Mouse (Mus musculus): Measurements from ENCODE around the gene Fndc9. TPM values are rescaled to one million over a fixed set of nuclear protein-coding genes. Genes with fewer than 3 reads are reported as not detected.
A peak's percentile ranks its signal among the peaks of the same experiment; 100 is the strongest.

The Fndc9 gene
- polyA plus RNA-seq, 1 experiment from 2014 or later = not detected

- H3K4me1 ChIP-seq (ENCODE audit: control insufficient read depth, insufficient read depth, low read length) = peaks cover 3% of the 10 kb centered on the region; the same call in 1 of the 2 replicates
- no peak overlapping the region for H3K4me2 ChIP-seq
- H3K36me3 ChIP-seq (ENCODE audit: control insufficient read depth, insufficient read depth, low read length) = no peaks in the 10 kb centered on the region
- no peaks in the 10 kb centered on the region for H3K27me3 ChIP-seq (ENCODE audit: control insufficient read depth, insufficient read depth, low read length)
- no peak overlapping the region for H3K4me3 ChIP-seq (ENCODE audit: low read depth, low read length)
- WGBS (ENCODE audit: insufficient replicate concordance) = 68% methylated on average over 2 of the region's 2 CpGs
- no peak for ATAC-seq (replicated peaks; ENCODE audit: insufficient number of reproducible peaks, low FRiP score, low TSS enrichment)
- H3K9ac ChIP-seq (ENCODE audit: low read depth, low read length) = no peak overlapping the region
- no peaks in the 10 kb centered on the region for H3K9me3 ChIP-seq (replicated peaks; ENCODE audit: control insufficient read depth, low read length)
- H3K27ac ChIP-seq (ENCODE audit: low read depth, low read length) = no peak overlapping the region
These were observed 15.1 kb upstream of the Fndc9 start for GRCm38 (mm10) chr11:46220211-46220610.

DNA sequence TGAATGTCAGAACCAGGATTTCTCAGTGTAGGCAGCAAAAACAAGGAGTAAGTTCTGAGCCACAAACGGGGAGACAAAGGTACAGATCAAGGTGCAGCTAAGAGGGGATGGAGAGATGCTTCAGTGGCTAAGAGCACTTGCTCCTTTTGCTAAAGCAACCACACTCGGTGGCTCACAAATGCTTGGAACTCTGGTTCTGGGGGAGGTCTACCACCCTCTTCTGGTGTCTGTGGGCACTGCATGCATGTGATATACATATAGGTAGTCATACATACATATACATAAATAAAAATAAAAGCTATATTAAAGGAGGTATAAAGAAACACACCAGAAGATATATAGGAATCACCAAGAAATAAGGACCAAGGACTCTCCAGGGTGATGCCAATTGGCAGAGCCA is 11.8 kb upstream of the Fndc9 start:
- H3K4me1 ChIP-seq (ENCODE audit: control insufficient read depth, insufficient read depth, low read length) = 0 out of 2 replicates have a peak, but pooled peaks cover 2% of the 10 kb centered on the region
- H3K9me3 ChIP-seq (replicated peaks; ENCODE audit: control insufficient read depth, low read length) = no peaks in the 10 kb centered on the region
- no peak overlapping the region for H3K4me2 ChIP-seq
- ATAC-seq (replicated peaks; ENCODE audit: insufficient number of reproducible peaks, low FRiP score, low TSS enrichment) = no peak
- no peak overlapping the region for H3K27ac ChIP-seq (ENCODE audit: low read depth, low read length)
- no peaks in the 10 kb centered on the region for H3K36me3 ChIP-seq (ENCODE audit: control insufficient read depth, insufficient read depth, low read length)
- no peaks in the 10 kb centered on the region for H3K27me3 ChIP-seq (ENCODE audit: control insufficient read depth, insufficient read depth, low read length)
- WGBS (ENCODE audit: insufficient replicate concordance) = 63% methylated on average over 2 of the region's 2 CpGs
- H3K4me3 ChIP-seq (ENCODE audit: low read depth, low read length) = no peak overlapping the region
- H3K9ac ChIP-seq (ENCODE audit: low read depth, low read length) = no peak overlapping the region

GRCm38 (mm10) chr11:46225345-46225744 is 10.0 kb upstream of the Fndc9 start:
- H3K27me3 ChIP-seq (ENCODE audit: control insufficient read depth, insufficient read depth, low read length) = no peaks in the 10 kb centered on the region
- no peak overlapping the region for H3K9ac ChIP-seq (ENCODE audit: low read depth, low read length)
- no peak overlapping the region for H3K4me2 ChIP-seq
- H3K4me3 ChIP-seq (ENCODE audit: low read depth, low read length) = no peak overlapping the region
- 77% methylated on average over 5 of the region's 5 CpGs for WGBS (ENCODE audit: insufficient replicate concordance)
- H3K4me1 ChIP-seq (ENCODE audit: control insufficient read depth, insufficient read depth, low read length) = 0 out of 2 replicates have a peak, but pooled peaks cover 2% of the 10 kb centered on the region
- no peaks in the 10 kb centered on the region for H3K36me3 ChIP-seq (ENCODE audit: control insufficient read depth, insufficient read depth, low read length)
- H3K27ac ChIP-seq (ENCODE audit: low read depth, low read length) = no peak overlapping the region
- no peak for ATAC-seq (replicated peaks; ENCODE audit: insufficient number of reproducible peaks, low FRiP score, low TSS enrichment)
- no peaks in the 10 kb centered on the region for H3K9me3 ChIP-seq (replicated peaks; ENCODE audit: control insufficient read depth, low read length)

GRCm38 (mm10) chr11:46230184-46230583 is 5.1 kb upstream of the Fndc9 start:
- Histone ChIP-seq H3K36me3 (ENCODE audit: control insufficient read depth, insufficient read depth, low read length) (no peaks in the 10 kb centered on the region), H3K27ac (ENCODE audit: low read depth, low read length) (no peak overlapping the region), H3K9me3 (replicated peaks; ENCODE audit: control insufficient read depth, low read length) (no peaks in the 10 kb centered on the region), H3K9ac (ENCODE audit: low read depth, low read length) (no peak overlapping the region), H3K4me1 (ENCODE audit: control insufficient read depth, insufficient read depth, low read length) (0 out of 2 replicates have a peak, but pooled peaks cover 2% of the 10 kb centered on the region), H3K4me3 (ENCODE audit: low read depth, low read length) (no peak overlapping the region), H3K27me3 (ENCODE audit: control insufficient read depth, insufficient read depth, low read length) (no peaks in the 10 kb centered on the region), H3K4me2 (no peak overlapping the region)
- ATAC-seq (replicated peaks; ENCODE audit: insufficient number of reproducible peaks, low FRiP score, low TSS enrichment) = no peak
- WGBS (ENCODE audit: insufficient replicate concordance) = 73% methylated on average over 6 of the region's 6 CpGs

- 0 out of 2 replicates have a peak, but pooled peaks cover 2% of the 10 kb centered on the region for H3K4me1 ChIP-seq (ENCODE audit: control insufficient read depth, insufficient read depth, low read length)
- no peak overlapping the region for H3K27ac ChIP-seq (ENCODE audit: low read depth, low read length)
- H3K9ac ChIP-seq (ENCODE audit: low read depth, low read length) = no peak overlapping the region
- no peak overlapping the region for H3K4me3 ChIP-seq (ENCODE audit: low read depth, low read length)
- H3K9me3 ChIP-seq (replicated peaks; ENCODE audit: control insufficient read depth, low read length) = no peaks in the 10 kb centered on the region
- no peaks in the 10 kb centered on the region for H3K36me3 ChIP-seq (ENCODE audit: control insufficient read depth, insufficient read depth, low read length)
- no peaks in the 10 kb centered on the region for H3K27me3 ChIP-seq (ENCODE audit: control insufficient read depth, insufficient read depth, low read length)
- no peak overlapping the region for H3K4me2 ChIP-seq
- no peak for ATAC-seq (replicated peaks; ENCODE audit: insufficient number of reproducible peaks, low FRiP score, low TSS enrichment)
- WGBS (ENCODE audit: insufficient replicate concordance) = 88% methylated on average over 4 of the region's 4 CpGs
These were observed 2.5 kb upstream of the Fndc9 start for GRCm38 (mm10) chr11:46232803-46233202.

GRCm38 (mm10) chr11:46233966-46234365 is 1.4 kb upstream of the Fndc9 start:
- ATAC-seq (replicated peaks; ENCODE audit: insufficient number of reproducible peaks, low FRiP score, low TSS enrichment) = no peak
- Histone ChIP-seq H3K36me3 (ENCODE audit: control insufficient read depth, insufficient read depth, low read length) (no peaks in the 10 kb centered on the region), H3K9ac (ENCODE audit: low read depth, low read length) (no peak overlapping the region), H3K4me3 (ENCODE audit: low read depth, low read length) (no peak overlapping the region), H3K4me1 (ENCODE audit: control insufficient read depth, insufficient read depth, low read length) (0 out of 2 replicates have a peak, but pooled peaks cover 2% of the 10 kb centered on the region), H3K27ac (ENCODE audit: low read depth, low read length) (no peak overlapping the region), H3K27me3 (ENCODE audit: control insufficient read depth, insufficient read depth, low read length) (no peaks in the 10 kb centered on the region), H3K9me3 (replicated peaks; ENCODE audit: control insufficient read depth, low read length) (no peaks in the 10 kb centered on the region), H3K4me2 (no peak overlapping the region)
- WGBS (ENCODE audit: insufficient replicate concordance) = 77% methylated on average over 4 of the region's 4 CpGs

GRCm38 (mm10) chr11:46236976-46237375 is 1.6 kb downstream of the Fndc9 start:
- 40% methylated on average over 4 of the region's 4 CpGs for WGBS (ENCODE audit: insufficient replicate concordance)

DNA sequence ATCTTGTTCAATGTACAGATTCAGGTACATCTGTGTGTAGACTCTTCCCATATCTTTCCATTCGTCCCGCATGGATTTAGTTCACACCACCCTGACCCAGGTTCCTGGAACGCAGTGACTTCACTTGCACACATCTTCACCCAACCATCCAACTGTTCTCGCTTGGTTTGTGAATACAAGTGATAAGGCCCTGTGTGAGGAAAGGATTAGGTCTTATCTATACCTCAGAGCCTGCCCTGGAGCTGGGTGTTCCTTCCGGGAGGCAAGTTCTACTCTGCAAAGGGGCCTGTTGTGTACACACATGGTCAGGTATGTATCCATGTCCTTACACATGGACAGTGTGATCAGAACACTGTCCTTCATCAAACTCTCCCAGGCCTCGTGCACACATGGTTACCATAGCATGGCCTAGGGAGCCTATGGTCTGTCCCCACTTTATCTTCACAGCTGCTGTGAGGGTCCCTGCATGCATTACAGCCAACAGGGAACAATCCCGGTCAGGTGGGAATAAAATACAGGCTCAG is 5.9 kb downstream of the Fndc9 start:
- Histone ChIP-seq H3K9ac (ENCODE audit: low read depth, low read length) (no peak overlapping the region), H3K36me3 (ENCODE audit: control insufficient read depth, insufficient read depth, low read length) (no peaks in the 10 kb centered on the region), H3K4me1 (ENCODE audit: control insufficient read depth, insufficient read depth, low read length) (0 out of 2 replicates have a peak, but pooled peaks cover 3% of the 10 kb centered on the region), H3K27me3 (ENCODE audit: control insufficient read depth, insufficient read depth, low read length) (no peaks in the 10 kb centered on the region), H3K9me3 (replicated peaks; ENCODE audit: control insufficient read depth, low read length) (no peaks in the 10 kb centered on the region), H3K27ac (ENCODE audit: low read depth, low read length) (no peak overlapping the region), H3K4me3 (ENCODE audit: low read depth, low read length) (no peak overlapping the region), H3K4me2 (no peak overlapping the region)
- ATAC-seq (replicated peaks; ENCODE audit: insufficient number of reproducible peaks, low FRiP score, low TSS enrichment) = peak; percentile 39; the same call in 1 of the 2 replicates
- 61% methylated on average over 7 of the region's 7 CpGs for WGBS (ENCODE audit: insufficient replicate concordance)

More at GRCm38 (mm10) chr11:46236976-46237375, 1.6 kb downstream of the Fndc9 start:
- Histone ChIP-seq H3K4me3 (ENCODE audit: low read depth, low read length) (no peak overlapping the region), H3K9me3 (replicated peaks; ENCODE audit: control insufficient read depth, low read length) (no peaks in the 10 kb centered on the region), H3K27me3 (ENCODE audit: control insufficient read depth, insufficient read depth, low read length) (no peaks in the 10 kb centered on the region), H3K36me3 (ENCODE audit: control insufficient read depth, insufficient read depth, low read length) (no peaks in the 10 kb centered on the region), H3K9ac (ENCODE audit: low read depth, low read length) (no peak overlapping the region), H3K4me1 (ENCODE audit: control insufficient read depth, insufficient read depth, low read length) (0 out of 2 replicates have a peak, but pooled peaks cover 5% of the 10 kb centered on the region), H3K27ac (ENCODE audit: low read depth, low read length) (no peak overlapping the region), H3K4me2 (no peak overlapping the region)
- no peak for ATAC-seq (replicated peaks; ENCODE audit: insufficient number of reproducible peaks, low FRiP score, low TSS enrichment)

- Histone ChIP-seq H3K27ac (ENCODE audit: low read depth, low read length) (no peak overlapping the region), H3K4me3 (ENCODE audit: low read depth, low read length) (no peak overlapping the region), H3K4me1 (ENCODE audit: control insufficient read depth, insufficient read depth, low read length) (0 out of 2 replicates have a peak, but pooled peaks cover 3% of the 10 kb centered on the region), H3K9me3 (replicated peaks; ENCODE audit: control insufficient read depth, low read length) (no peaks in the 10 kb centered on the region), H3K9ac (ENCODE audit: low read depth, low read length) (no peak overlapping the region), H3K4me2 (no peak overlapping the region), H3K36me3 (ENCODE audit: control insufficient read depth, insufficient read depth, low read length) (no peaks in the 10 kb centered on the region), H3K27me3 (ENCODE audit: control insufficient read depth, insufficient read depth, low read length) (no peaks in the 10 kb centered on the region)
- 86% methylated on average over 8 of the region's 8 CpGs for WGBS (ENCODE audit: insufficient replicate concordance)
- ATAC-seq (replicated peaks; ENCODE audit: insufficient number of reproducible peaks, low FRiP score, low TSS enrichment) = no peak
These were observed 6.7 kb downstream of the Fndc9 start for GRCm38 (mm10) chr11:46241985-46242384.
